Mouse (Mus musculus): ENCODE data around the gene Zswim7.

- no peak for TF ChIP-seq POLR2A (IDR thresholded peaks at IDR 0.05; ENCODE audit: borderline replicate concordance, extremely low read depth, low read depth, low read length)
- no peak for TF ChIP-seq CTCF (IDR thresholded peaks at IDR 0.05; ENCODE audit: insufficient read depth, low read length)
These were observed 24.7 kb upstream of the Zswim7 start for GRCm38 (mm10) chr11:62305866-62306265.
